Mouse (Mus musculus) erythroblast, adult 5-6 weeks (primary cell): Measurements from ENCODE around the gene Acat1. TPM values are rescaled to one million over a fixed set of nuclear protein-coding genes. Genes with fewer than 3 reads are reported as not detected.
A peak's percentile ranks its signal among the peaks of the same experiment; 100 is the strongest.

Source experiments
- ATAC-seq: replicated peaks from 2 replicates; pipeline ENCODE4 v1.8.0; 2016; ENCODE audit warnings: moderate number of reproducible peaks, mild to moderate bottlenecking, moderate TSS enrichment, inconsistent platforms; ENCODE audit not compliant: poor library complexity, low FRiP score, severe bottlenecking
- total RNA-seq, 2 experiments: library from RNA; stranded (forward) in 1 of 2; stranded (reverse) in 1 of 2; fragments of 150-400 nt in 1 of 2; fragments of 200-764, 138-1000 nt in 1 of 2; gene quantifications; 2 replicates each; pipeline versions ENCODE4 v1.2.3 to v1.2.4; 2015 to 2017; ENCODE audit warnings: low replicate concordance in 2 of 2

Gene Acat1
- total RNA-seq (2015; ENCODE audit: low replicate concordance) (6.5 and 11.5 TPM in 2 replicates), total RNA-seq (2017; ENCODE audit: low replicate concordance) (13.8 and 17.9 TPM in 2 replicates)

DNA sequence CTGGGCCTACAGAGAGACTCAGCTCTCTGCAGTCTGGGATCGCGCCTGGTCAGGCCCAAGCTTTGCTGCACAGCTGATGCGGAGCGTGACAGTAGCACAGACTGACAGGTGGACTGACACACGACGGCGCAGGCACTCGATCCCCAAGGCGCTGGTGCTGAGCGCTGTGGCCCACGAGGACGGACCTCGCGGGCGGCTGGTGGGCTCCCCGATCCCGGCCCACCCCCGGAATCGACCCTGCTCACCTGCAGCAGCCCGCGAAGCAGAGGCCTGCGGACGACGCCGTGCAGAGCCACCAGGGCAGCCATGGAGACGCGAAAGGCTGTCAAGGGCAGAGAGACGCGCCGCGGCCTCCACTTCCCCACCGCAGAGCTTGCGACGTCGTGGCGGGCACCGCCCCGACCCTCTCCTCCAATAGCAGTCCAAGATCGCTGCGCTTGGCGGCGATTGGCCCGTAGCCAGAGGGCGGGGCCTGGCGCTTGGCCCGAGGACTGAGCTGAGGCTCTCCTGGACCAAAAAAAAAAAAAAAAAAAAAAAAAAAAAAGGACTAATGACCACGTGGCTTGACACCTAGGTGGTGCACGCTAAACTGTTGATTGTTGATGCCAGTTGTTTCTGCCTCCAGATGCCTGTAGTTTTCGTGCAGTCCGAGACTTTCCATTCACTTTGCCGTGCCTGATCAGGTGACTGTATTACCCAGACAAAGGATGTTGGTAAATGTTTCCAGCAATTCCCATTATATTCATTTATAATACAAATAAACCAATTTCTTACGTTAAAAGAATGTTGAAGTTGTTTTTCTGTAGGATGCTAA lies at the start of gene Acat1:
Gene Acat1, minus strand, starts transcription at position 415 of the 814 bp plus-strand sequence.
- peak; percentile 98 for ATAC-seq

DNA sequence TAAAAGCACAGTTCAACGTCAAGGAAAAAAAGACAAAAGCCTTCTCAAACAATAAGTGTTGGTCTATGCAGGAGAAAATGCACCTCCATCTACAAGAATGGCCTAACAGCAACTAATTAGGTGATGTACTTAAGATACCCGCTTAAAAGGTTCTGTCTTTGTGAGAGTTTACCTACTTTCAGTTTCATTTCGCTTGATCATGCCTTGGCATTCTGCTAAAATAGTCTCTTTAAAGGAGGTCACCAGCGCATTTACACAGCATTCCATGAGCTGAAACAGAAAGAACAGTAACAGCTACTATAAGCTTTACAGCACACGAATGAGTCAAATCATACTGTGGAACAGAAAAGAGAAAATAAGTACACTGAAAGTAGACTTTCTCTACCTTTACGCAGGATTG lies 24.6 kb upstream of the Acat1 start:
- no peak for ATAC-seq

GRCm38 (mm10) chr9:53615246-53615645 lies 5.1 kb upstream of the Acat1 start:
- ATAC-seq: no peak

- no peak for ATAC-seq
Measured at GRCm38 (mm10) chr9:53614286-53614685, 4.1 kb upstream of the Acat1 start.

DNA sequence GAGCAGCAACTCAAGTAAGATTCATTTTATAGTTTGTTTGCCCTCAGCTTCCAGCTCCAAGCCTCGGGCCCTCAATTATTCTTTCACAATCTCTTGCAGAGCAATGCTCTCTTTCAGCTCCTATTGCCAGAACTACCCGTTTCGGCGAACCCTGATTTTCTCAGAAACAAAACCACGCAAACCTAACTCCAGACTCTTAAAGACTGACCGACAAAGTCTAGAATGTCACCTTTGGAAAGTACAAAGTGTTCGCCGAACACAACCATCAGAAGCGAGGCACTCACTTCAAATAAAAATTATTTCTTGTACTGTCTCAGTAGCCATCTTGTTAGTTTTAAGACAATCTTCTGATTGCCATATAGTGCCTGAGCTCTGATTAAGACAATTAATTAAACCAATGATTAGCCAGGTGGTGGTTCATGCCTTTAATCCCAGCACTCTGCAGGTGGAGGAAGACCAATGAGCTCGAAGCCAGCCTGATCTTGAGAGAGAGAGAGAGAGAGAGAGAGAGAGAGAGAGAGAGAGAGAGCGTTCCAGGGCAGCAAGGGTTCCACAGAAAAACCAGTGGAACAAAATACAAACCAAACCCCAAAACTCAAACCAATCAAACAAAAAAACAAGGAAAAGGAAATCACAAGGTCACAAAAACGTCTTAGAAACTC lies 745 bp downstream of the Acat1 start:
- ATAC-seq: no peak

GRCm38 (mm10) chr9:53607816-53608215 lies 2.4 kb downstream of the Acat1 start:
- no peak for ATAC-seq

GRCm38 (mm10) chr9:53607192-53607591 lies 3.0 kb downstream of the Acat1 start:
- ATAC-seq: no peak

GRCm38 (mm10) chr9:53604954-53605353 lies 5.2 kb downstream of the Acat1 start:
- ATAC-seq: no peak; the same call in 1 of the 2 replicates

DNA sequence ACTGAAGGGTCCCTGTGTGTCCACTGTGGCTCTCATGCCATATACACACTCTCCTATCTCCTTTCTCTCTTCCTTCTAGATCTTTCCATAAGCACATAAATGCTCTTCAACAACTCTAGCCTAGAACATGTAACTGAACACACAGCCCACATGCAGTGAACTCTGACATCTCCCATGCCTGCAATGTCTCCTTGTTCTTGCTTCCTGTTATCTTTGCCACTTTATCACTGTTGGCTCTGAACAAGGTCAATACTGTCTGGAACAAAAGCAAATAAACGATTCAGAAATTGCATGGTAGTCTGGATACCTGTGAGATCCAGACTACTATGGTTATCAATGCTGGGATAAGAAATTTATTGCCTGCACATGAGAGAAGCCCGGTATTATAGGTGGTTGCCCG lies 6.3 kb downstream of the Acat1 start:
- ATAC-seq: no peak

GRCm38 (mm10) chr9:53603384-53603783 lies 6.8 kb downstream of the Acat1 start:
- no peak for ATAC-seq

- no peak for ATAC-seq
Measured at GRCm38 (mm10) chr9:53601541-53601940, 8.6 kb downstream of the Acat1 start.

DNA sequence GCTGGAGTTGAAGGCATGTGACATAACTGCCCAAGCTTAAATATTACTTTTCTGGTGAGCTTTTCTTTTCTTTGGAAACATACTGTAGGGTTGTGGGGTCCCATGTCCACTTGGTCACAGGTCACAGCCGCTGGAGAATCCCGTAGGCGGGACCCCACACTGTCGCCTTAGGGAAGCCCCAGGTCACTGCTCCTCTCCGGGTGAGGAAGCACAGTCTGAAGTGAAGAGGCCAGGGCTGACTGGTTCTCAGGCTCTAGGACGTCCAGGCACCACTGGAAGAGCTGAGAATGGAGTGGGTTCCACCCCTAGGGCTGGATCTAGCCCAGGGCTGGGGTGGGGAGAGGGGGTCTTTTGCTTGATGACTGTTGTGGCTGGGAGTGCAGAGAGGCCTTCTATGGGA lies 11.6 kb downstream of the Acat1 start:
- ATAC-seq: no peak

GRCm38 (mm10) chr9:53596971-53597600 lies 13.1 kb downstream of the Acat1 start:
- ATAC-seq: no peak

GRCm38 (mm10) chr9:53594764-53595163 lies 15.4 kb downstream of the Acat1 start:
- ATAC-seq: peak; percentile 91

GRCm38 (mm10) chr9:53581870-53582269 lies 28.3 kb downstream of the Acat1 start:
- ATAC-seq: no peak

- ATAC-seq: no peak
Measured at GRCm38 (mm10) chr9:53575721-53576120, 34.5 kb downstream of the Acat1 start.

- ATAC-seq: no peak
Measured at GRCm38 (mm10) chr9:53572516-53573307, 37.5 kb downstream of the Acat1 start.

DNA sequence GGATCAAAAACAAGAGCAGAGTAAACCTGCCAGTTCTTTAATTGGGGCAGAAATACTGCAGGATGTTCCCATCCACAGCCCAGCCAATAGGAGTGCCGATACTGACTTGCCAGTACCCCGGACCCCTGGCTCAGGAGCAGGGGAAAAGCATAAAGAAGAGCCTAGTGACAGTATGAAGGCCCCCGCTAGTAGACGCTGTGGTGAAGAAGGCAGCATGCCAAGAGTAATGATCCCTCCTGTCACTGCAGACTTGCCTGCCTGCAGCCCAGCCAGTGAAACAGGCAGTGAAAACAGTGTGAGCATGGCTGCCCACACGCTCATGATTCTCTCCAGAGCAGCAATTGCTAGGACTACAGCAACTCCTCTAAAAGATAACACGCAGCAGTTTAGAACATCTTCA lies 39.5 kb downstream of the Acat1 start:
- no peak for ATAC-seq

GRCm38 (mm10) chr9:53537336-53537965 lies 72.7 kb downstream of the Acat1 start:
- ATAC-seq: peak; percentile 19; the same call in 1 of the 2 replicates
